Mouse (Mus musculus) layer of hippocampus, postnatal 10 days (tissue): ENCODE measurements around the gene Pxt1. TPM values are rescaled to one million over a fixed set of nuclear protein-coding genes. Genes with fewer than 3 reads are reported as not detected.

ENCODE experiments used
- DNase-seq, 2 experiments: peaks; one replicate each; pipeline ENCODE4 v3.0.0; 2021; ENCODE audit warnings: low spot score in 2 of 2
- total RNA-seq, 2 experiments: library from RNA; stranded (reverse); gene quantifications; 2 replicates each; pipeline ENCODE4 v1.2.3; 2021

Gene Pxt1
- total RNA-seq, 2 experiments from 2014 or later = not detected

DNA sequence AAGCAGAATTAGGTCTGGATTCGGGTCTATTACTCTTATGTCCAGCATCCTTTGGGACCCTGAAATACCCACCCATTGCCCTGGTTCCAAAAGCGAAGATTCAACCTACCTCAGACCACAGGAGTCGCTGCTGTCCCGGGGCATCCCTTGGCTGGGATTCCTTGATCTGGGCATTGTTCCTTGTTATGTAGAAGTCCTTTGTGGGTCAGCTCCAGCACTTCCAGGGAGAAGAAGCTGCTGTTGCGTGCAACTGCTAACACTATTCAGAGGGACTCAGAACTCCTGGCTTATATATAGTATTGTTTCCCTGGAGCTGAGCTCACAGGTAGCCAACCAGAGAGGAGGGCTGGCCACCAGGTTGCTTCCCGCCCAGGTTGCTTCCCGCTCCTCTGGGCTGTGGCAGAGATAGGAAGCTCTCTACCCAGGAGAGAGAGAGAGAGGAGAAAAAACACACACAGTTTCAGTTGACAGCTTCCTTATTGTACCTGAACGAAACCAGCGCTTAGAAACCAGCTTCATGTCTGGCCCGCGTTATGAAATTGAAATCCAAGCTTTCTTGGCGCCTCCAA is 28.5 kb downstream of the Pxt1 start, which contains the start of gene 4930539E08Rik:
TSS of gene 4930539E08Rik (minus strand) at position 265 of the 569 bp plus-strand sequence.
- DNase-seq = no peak

DNA sequence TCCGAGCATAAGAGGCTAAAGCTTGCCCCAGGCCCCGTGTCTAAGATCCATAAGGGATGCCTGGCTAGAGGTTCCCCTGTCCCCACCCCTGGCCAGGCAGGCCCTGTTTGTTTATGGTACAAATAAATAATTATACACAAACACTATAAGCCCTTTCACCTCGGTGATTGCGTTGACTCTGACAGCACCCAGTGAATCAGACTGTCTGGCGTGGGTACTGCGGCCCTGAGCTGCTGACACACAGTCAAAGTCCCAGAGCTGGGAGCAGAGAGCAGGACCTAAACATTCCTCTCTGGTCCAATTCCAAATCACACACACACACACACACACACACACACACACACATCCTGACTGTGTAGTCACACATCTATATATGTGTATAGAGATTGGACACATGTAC is 29.7 kb downstream of the Pxt1 start:
- no peak for DNase-seq

DNA sequence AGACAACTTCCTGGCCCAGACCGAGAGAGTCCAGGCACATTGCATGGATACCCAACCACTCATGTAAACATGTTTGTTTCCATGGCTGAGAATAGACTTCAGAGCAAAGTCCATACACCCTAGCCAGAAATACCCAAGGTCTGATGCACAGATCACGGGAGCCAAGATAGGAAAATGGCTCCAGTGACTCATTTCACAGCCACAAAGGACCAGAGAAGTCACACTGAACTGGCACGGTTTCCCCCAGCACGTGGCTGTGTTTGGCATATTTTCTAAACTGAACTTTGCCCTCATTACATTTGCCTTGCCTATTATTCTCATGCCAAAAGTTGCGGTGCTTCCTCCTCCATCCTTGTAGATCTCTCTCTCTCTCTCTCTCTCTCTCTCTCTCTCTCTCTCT is 30.4 kb downstream of the Pxt1 start:
- no peak for DNase-seq

DNA sequence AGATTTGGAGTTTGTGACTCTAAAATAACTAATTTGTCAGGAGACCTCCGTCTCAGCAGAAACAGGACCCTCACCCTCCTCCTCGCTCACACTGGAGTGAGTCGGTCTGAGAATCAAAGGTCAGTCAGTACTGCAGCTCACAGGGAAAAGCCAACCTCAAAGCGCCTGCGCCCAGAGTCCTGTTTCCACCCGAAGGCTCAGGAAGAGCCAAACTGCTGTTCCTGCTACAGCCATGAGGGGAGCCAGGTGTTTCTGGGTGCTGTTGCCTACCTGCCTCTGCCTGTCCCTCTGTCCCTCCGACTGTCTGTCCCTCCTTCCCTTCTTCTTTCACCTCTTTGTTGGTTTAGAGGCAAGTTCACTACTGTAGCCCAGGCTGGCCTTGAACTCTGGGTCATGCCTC is 33.5 kb downstream of the Pxt1 start:
- DNase-seq = no peak

DNA sequence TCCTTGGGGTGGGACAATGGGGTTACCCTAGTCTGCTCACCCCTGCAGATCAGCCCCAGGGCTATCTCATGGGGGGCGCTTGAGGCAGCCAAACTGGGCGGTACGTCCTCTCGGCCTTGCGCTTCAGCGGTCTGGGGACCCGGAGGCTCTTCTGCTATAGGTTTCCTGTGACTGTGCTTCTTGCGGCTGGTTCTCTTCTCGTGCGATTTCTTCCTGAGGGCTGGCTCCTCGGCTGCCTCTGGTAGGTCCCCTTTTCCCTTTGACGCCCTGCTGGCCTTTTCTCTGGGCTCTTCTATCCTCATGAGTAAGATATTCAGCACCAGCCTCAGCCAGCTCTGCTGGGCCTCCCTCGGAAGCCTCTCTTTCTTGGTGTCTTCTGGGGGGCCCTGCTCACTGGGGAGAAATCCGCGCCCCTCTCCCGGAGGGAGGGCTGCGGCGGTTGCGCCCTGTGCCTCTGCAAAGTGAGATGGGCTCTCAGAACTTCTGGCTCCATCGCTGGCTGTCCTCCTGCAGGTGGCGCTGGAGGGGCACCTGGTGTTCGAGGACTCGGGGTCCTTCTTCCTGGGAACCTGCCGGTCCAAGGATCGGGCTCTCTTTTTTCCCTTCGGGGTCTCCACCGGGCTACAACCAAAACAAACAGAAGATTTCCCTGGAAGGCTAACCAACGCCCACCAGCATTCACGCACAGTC is 34.2 kb downstream of the Pxt1 start:
- peak; percentile 53 to 73 for DNase-seq

DNA sequence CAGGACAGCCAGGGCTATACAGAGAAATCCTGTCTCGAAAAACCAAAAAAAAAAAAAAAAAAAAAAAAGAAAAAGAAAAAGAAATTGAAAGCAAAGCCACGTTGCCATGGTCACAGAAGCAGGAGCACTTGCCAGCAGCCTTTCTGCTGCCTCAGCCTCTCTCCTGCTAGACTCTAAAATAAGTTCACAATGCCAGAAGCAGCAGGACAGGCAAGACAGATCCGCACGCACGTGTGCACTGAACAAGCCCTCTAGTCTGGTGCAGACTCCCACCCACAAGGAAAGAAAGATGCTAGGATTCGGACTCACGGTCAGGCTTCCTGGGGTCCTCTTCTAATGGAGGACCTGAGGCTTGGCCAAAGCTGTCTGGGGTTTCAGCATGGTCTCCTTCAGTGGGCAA is 35.7 kb downstream of the Pxt1 start:
- peak in 1 of 2 experiments; percentile 22 for DNase-seq

DNA sequence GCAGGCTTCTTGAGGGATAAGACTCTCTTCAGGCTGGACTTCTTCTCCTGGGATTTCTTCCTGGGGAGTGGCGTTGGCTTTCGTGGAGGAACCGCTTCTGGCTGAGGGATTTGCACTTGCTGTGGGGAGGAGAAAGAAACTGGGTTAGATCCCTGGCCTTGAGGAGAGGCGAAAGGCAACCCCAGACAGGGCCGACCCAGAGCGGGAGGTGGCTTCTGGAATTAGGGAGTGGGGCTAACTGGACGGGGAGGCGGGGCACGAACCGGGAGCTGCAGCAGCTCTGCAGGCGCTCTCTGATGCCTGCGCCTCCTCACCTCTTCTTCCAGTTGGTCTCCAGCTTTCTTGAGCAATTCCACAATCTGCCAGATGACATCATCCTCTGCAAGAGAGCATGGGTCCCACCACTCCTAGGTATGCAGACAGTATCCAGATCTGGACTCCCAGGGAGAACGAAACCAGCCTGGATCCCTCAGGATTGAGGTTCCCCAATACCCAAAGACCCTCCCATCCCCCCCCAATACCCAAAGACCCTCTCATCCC is 38.2 kb downstream of the Pxt1 start:
- no peak for DNase-seq

DNA sequence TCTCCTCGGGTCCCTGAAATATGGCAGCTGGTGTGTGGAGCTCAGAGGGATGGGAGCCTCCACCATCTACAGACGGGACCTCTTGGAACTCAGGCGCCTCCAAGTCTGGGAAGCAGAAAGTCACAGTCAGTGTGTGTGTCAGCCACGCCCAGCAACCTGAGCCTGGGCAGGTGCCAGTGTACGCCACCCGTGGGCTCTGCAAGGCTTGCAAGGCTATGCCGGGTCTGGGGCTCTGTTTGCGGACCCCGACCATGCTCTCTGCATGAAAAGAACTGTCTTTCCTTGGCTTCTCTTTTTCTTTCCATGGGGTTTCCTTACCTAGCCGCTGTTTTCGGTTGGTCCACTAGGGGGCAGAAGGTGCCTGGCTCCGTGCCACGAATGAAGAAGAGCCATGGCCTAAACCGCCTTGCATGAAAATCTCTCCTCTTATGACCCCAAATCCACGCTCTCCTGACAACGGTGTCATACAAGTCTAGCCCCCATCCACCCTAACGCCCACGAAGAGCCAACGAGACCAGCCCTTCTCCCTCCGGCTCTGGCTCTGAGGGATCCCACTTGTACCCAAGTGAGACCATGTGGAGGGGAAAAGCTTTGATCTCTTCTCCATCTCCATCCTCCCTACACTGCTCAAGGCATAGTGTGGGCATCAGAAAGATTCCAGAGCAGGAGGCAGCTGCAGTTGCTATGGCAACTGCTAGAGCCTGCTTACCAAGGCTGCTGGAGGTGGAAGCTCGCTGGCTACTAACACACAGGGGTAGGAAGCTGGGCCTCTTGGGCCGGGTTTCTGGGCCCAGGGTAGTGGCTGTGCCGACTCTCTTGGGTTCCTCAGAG is 38.9 kb downstream of the Pxt1 start:
- peak; percentile 70 to 74 for DNase-seq

- DNase-seq = no peak
These were observed 42.1 kb downstream of the Pxt1 start for GRCm38 (mm10) chr17:28901559-28901958.

GRCm38 (mm10) chr17:28899427-28899826 is 44.2 kb downstream of the Pxt1 start:
- DNase-seq = no peak

DNA sequence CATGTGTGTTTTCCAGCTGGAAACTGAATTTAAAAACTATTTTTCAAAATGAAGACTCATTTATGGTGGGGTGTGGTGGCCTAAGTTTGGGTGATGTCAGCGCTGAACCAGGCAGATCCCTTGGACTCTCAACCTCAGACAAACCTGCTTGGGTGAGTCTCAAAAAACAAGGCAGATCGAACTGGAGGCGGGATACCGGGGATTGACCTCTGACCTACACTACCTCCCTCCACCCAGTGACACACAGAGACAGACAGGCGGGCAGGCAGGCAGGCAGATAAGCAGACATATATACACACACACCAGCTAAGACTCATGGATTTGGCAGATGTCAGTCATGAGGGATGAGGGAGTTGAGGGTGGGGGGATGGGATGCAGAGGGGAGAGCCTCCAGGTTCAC is 45.4 kb downstream of the Pxt1 start:
- DNase-seq = no peak

GRCm38 (mm10) chr17:28897817-28898216 is 45.8 kb downstream of the Pxt1 start:
- DNase-seq = no peak

DNA sequence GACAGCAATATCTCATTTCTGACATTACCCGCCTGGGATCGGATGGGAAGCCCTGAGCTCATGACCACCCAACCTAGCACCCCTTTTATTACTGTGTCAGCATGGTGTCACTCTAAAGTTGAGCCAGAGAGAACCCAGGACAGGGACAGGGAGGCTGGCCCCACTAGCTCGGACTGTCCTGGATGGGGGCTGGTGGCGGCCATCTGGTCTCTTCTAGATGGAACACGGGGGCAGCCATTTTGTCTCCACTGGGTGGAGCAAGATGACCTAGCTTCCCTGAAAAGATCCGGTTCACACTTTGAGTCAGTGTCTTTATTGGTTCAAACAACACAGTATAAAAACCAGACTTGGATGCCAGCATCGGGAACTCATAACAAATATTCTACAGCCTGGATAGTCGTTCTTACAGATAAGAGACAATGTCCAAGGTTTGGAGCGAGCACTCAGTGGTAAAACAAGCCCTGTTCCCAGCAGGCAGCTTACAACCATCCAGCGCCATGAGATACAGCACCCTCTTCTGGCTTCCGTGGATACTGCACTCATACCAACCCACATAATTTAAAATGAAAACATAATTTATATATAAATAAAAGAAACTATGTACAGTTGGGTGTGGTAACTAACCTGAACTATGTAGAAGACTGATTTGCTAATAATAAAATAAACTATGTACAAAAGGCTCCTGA is 47.4 kb downstream of the Pxt1 start:
- DNase-seq = no peak

GRCm38 (mm10) chr17:28895217-28895875 is 48.3 kb downstream of the Pxt1 start:
- DNase-seq = no peak

- DNase-seq = no peak
These were observed 49.4 kb downstream of the Pxt1 start for GRCm38 (mm10) chr17:28894050-28894767.

GRCm38 (mm10) chr17:28886266-28886665 is 57.4 kb downstream of the Pxt1 start:
- no peak for DNase-seq

DNA sequence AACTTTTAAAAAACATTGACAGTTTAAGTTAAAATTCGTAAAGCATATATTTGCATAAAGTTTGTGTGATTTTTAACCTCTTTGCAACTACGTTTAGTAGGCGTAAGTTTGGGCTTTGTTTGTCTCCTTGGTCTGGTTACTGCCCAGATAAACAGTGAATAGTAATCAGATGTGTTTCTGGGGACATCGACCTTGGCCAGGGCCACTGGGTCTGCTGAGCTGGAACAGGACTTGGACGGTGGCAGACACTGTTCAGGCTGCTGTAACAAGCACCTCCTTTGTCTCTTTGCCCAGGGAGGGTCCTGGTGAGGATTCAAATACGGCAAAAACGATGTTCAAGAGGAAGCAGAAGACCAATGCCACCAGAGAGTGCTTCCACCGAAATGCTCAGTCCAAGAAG is 58.4 kb downstream of the Pxt1 start:
- DNase-seq = no peak
